Mouse (Mus musculus) embryonic fibroblast, embryonic 13.5 days (primary cell): ENCODE results near the gene Gm2956.
"Not testable (repeated sequence)": the region's sequence is repeated elsewhere in the genome, so short reads cannot be mapped to it uniquely, and the experiment has no call there.

Experiments used
- CTCF ChIP-seq: IDR thresholded peaks from 2 replicates; pipeline ENCODE4 v1.5.1; 2011; ENCODE audit warnings: mild to moderate bottlenecking, control low read depth, low read length, moderate library complexity, borderline replicate concordance; ENCODE audit not compliant: insufficient read depth
- POLR2A ChIP-seq: IDR thresholded peaks from 2 replicates; pipeline ENCODE4 v1.6.1; 2011; ENCODE audit warnings: low read depth, mild to moderate bottlenecking, control low read depth, low read length, moderate library complexity

GRCm38 (mm10) chr14:3394793-3395192, 62.4 kb downstream of the Gm2956 start, which contains the start of gene Gm10413:
- TF ChIP-seq POLR2A, CTCF: not testable (repeated sequence)
